Mouse (Mus musculus) left cerebral cortex, adult 2 months (tissue): ENCODE measurements at regions not wholly inside any gene's neighbourhood (a gene's known extent, or its start where the extent isn't known, plus 50 kb on each side); places are given as distances from the start of the nearest gene placed in this dataset.
"Not testable (repeated sequence)": the region's sequence is repeated elsewhere in the genome, so short reads cannot be mapped to it uniquely, and the experiment has no call there.

Source experiments
- DNase-seq, 2 experiments: peaks; one replicate each; pipeline ENCODE4 v3.0.0; 2021 to 2022; ENCODE audit warnings: low spot score in 2 of 2, mixed read lengths in 1 of 2; ENCODE audit errors: extremely low spot score in 1 of 2
- H3K27ac ChIP-seq: fragments of 200-600 bp; 2 replicates; pipeline ENCODE4 v1.8.1; 2022
- H3K4me3 ChIP-seq: fragments of 200-600 bp; 2 replicates; pipeline ENCODE4 v1.8.1; 2022
- CTCF ChIP-seq: fragments of 200-600 bp; IDR thresholded peaks from 2 replicates; pipeline ENCODE4 v1.8.1; 2022; ENCODE audit warnings: antibody characterized with exemption, mild to moderate bottlenecking, moderate library complexity
- intact Hi-C: fragments of 180-260 bp; cut with DNase I; formaldehyde crosslinking; loops from one replicate; pipeline ENCODE4 v1.15.1; 2025

DNA sequence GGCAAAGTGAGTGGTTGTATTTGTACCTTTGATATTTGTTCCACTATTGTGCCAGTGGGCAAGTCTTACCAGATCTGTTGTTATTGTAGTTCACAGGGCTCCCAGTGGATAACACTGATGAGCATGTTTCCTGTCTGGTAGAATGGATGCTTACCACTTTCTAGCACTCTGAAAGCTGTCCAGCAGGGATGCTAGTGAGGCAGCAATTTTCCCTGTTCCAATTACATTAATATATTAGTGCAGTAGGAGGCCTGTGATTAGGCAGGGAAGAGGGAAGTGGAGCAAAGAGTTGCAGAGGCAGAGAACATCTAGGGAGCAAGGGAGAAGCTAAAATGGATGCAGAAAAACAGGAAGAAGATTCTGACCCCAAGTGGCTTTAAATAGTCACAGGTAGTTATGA, 348.0 kb downstream of the Adam29 start:
- DNase-seq, H3K4me3 ChIP-seq, intact Hi-C loops, H3K27ac ChIP-seq: not testable (repeated sequence)

DNA sequence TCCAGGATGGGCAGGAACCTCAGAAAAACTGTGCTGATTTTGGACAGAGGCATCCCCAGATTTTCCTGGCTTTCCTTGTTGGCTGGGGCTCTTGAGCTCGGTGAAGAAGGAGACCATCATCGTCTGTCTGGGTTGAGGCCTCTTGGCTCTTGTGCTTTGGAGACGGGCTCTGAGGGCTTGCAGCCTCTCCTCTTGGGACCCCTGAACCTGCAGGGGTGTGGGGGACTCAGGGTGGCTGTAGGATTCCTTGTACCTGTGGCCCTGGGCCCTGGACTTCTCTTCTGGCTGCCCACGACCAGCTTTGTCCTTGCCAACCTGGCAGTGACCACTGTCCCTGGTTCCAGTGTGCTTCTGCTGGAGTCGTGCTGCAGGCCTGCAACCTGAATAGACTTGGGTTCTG, 367.9 kb downstream of the Adam29 start:
- intact Hi-C loops: no loop called here
- Histone ChIP-seq H3K4me3 (no peak overlapping the region), H3K27ac (no peak overlapping the region)
- DNase-seq: no peak
- no peak for TF ChIP-seq CTCF

DNA sequence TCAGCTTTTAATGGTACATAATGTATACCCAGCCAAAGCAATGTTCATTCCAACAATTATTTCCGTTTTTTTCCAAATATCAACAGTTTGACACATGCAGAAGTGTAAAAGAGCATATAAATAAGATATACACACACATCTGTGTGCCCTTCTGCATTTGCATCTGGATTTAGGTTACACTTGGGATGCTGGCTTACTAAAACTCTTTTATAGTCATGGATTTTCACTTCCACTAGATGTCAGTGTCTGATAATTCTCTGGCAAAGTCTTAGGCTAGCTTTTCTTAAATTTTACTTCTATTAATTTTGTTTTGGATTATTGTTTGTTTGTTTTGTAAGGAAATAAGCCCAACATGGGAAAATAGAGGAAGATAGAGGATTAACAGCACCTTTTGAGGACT, 377.4 kb downstream of the Adam29 start:
- intact Hi-C loops: not testable (repeated sequence)
- peak; percentile 17; the same call in 1 of the 2 replicates for TF ChIP-seq CTCF

DNA sequence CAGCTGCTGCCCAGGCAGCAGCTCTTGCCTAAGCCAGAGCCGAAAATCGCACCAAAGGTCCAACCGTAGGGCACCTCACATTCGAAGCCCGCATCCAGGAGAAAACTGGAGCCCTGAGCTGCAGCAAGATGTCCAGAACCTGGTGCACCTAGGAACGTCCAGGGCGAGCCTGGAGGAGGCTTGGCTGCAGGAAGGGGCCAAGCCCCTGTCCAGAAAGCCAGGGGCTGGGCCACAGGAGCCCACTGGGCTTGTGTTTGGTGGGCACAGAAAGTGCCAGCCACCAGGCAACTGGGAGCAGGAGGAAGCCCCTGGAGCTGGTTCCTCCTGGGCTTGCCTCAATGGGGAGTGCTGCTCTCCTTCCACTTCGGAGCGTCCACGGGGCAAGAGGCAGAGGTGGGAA, 387.6 kb downstream of the Adam29 start:
- intact Hi-C loops, DNase-seq, H3K4me3 ChIP-seq, H3K27ac ChIP-seq: not testable (repeated sequence)

More for the DNA sequence above, 377.4 kb downstream of the Adam29 start:
- not testable (repeated sequence) for H3K27ac ChIP-seq, DNase-seq, H3K4me3 ChIP-seq

DNA sequence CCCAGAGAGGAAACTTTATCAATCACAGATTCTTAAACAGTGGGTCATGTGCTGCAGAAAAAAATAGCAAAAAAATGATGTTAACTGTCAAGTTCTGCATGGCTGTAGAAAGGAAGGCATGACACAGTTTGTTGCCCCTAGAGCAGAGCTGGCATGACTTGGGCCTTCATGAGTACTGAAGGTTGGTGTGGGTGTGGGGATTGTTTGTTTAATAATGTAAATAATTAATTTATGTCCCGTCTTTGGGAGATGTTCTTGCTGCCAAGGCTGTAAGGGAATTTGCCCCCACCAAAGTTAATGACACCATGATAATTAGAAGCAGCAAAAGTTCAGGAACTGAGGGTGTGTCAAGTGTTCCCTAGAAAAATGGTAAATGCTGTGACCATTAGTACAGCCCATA, 429.4 kb downstream of the Adam29 start:
- no peak overlapping the region for H3K27ac ChIP-seq
- intact Hi-C loops: loop anchor here (1.0 kb wide), 1 partner anchor 131 kb away; no protein-coding TSS in a partner anchor
- no peak overlapping the region for H3K4me3 ChIP-seq
- no peak for DNase-seq
- TF ChIP-seq CTCF: no peak

DNA sequence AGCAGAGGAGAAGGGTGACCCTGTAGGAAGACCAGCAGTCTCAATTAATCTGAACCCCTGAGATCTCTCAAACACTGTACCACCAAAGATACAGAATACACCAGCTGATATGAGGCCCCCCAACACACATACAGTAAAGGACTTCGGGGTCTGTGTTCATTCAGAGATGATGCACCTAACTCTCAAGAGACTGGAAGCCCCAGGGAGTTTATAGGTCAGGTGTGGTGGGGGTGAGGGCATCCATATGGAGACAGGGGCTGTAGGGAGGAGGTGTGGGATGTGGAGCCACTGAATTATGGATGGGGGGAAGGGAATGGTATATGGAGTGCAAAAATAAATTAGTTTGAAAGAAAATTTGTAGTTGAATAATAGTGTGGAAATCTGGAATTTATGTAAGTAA, 429.8 kb downstream of the Adam29 start:
- intact Hi-C loops: loop anchor here (1.0 kb wide), 1 partner anchor 131 kb away; no protein-coding TSS in a partner anchor
- no peak overlapping the region for H3K4me3 ChIP-seq

DNA sequence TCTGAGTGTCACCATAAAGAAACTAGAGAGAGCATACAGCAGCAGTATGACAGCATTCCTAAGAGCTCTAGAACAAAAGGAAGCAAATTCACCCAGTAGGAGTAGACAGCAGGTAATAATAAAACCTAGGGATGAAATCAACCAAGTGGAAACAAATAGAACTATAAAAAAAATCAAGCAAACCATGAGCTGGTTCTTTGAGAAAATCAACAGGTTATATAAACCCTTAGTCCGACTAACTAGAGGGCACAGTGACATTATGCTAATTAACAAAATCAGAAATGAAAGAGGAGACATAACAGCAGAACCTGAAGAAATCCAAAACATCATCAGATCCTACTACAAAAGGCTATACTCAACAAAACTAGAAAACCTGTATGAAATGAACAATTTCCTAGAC, 434.4 kb downstream of the Adam29 start:
- Histone ChIP-seq H3K27ac (no peak overlapping the region), H3K4me3 (no peak overlapping the region)
- TF ChIP-seq CTCF: no peak
- no peak for DNase-seq
- intact Hi-C loops: no loop called here

More for the DNA sequence above, 429.8 kb downstream of the Adam29 start:
- no peak overlapping the region for H3K27ac ChIP-seq
- DNase-seq: no peak
- no peak for TF ChIP-seq CTCF

DNA sequence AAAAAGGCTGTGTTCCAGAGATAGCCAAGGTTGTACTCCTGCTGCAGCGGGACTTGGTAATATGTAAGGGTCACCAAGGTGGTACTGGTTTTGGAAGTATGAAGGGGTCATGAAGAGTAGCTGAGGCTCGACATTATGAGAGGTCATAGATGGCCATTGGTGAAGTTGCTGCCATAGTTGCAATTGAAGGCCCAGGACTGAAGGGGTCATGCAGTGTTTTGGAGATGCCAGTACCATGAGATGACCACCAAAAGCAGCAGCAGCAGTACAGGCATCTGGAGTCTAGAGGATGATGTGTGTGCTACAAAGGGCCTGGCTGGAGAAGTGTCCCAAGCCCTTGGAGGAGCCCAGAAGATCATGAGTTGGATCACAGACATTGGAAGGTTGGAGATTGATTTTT, 440.0 kb downstream of the Adam29 start:
- DNase-seq, intact Hi-C loops, H3K27ac ChIP-seq, H3K4me3 ChIP-seq: not testable (repeated sequence)

DNA sequence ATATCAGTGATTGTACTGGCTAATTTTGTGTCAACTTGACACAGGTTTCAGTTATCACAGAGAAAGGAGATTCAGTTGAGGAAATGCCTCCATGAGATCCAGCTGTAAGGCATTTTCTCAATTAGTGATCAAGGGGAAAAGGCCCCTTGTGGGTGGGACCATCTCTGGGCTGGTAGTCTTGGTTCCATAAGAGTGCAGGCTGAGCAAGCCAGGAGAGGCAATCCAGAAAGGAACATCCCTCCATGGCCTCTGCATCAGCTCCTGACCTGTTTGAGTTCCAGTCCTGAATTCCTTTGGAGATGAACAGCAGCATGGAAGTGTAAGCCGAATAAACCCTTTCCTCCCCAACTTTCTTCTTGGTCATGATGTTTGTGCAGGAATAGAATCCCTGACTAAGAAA, 440.8 kb downstream of the Adam29 start:
- H3K4me3 ChIP-seq, intact Hi-C loops, DNase-seq, H3K27ac ChIP-seq: not testable (repeated sequence)

DNA sequence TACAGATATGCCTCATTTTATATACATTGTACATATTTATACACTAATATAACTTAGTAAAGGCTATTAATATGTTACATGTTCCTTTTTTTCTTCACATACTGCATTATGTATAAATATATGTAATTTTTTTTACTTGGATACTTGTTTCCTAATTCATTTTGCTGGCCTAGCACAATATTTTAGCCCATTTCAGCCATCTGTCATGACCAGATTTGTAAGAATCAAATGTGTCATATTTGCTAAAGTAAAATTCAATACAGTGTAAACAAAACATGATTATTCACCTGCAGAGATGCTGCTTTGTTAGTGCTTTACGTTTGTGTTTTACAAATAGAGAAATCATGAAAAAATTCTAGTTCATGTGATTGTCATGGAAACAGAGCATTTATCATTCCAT, 441.3 kb downstream of the Adam29 start:
- intact Hi-C loops: no loop called here
- no peak for DNase-seq
- TF ChIP-seq CTCF: no peak
- no peak overlapping the region for H3K27ac ChIP-seq
- H3K4me3 ChIP-seq: no peak overlapping the region

DNA sequence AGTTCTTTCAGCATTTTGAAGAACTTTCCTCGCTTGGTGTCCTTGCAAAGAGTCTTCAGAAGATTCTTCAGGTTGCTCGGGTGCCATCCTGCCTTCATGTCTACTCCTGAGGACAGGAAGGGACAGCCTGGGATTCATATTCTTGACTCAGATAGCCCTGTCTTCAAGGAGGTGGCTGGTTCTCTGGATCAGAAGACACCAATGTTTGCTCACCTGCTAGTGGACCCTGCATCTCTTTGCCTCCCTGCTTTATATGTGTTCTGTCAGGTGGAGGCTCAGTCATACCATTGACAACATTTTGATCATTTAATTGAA, 441.9 kb downstream of the Adam29 start:
- intact Hi-C loops: loop anchor here (1.0 kb wide), 1 partner anchor 130 kb away; no protein-coding TSS in a partner anchor
- no peak for DNase-seq
- Histone ChIP-seq H3K4me3 (no peak overlapping the region), H3K27ac (no peak overlapping the region)
- TF ChIP-seq CTCF: no peak

DNA sequence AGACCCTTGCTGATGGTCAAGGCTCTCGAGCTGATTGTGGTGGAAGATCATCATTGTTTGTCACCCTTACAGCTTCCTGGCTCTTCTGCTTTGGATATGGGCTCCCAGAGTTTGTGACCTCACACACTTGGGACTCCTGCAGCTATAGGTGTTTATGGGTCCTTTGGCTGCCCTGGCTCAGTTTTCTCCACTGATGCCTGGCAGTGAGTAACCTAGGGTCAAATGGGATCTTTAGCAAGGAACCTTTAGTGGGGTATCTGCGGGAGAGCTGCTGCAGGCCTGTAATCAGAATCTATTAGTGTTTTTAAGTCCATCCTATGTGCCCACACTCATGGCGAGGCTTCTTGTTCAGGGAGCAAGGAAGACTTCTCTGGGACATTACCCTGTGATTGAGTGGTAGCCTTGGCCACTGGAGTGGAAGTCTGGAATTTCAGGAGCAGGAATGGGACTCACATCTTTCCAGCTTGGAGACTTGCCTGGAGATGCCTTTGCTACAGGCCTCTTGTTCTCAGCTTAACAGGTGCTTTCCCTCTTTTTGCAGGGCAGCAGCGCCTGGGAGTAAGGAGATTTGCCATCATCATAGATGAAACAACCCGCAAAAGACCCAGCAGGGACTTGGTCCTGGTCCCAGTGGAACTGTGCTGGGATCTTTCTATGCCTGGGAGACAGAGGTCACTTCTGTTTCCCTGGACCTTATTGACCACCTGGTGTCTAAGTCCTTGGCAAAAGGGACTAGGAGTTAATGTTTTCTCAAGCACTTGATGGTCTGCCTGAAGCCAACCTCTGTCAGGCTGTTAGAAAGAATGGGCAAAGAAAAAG, 442.5 kb downstream of the Adam29 start:
- H3K4me3 ChIP-seq: no peak overlapping the region
- no peak overlapping the region for H3K27ac ChIP-seq
- no peak for DNase-seq
- intact Hi-C loops: loop anchor here (1.0 kb wide), 1 partner anchor 131 kb away; no protein-coding TSS in a partner anchor
- TF ChIP-seq CTCF: no peak

DNA sequence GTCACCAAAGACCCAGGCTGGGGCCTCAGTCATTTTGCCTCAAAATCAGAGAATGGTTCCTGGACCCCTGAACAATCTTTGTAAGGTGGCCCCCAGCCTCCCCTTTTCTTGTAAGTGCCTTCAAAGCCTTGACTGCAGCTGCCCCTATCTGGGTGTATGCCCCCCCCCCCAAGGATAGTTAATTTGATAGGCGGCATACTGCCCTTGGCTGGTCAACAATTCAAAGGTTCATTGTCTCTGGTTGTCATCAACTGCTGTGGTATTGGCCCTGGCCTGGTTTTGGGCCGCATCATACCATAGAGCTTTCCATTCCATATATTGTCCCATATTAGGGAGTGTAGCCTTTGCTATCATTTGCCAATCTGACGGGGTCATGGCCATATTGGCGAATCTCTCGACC, 446.0 kb downstream of the Adam29 start:
- DNase-seq, intact Hi-C loops, H3K27ac ChIP-seq, H3K4me3 ChIP-seq: not testable (repeated sequence)
